Mouse (Mus musculus) effector memory CD4-positive, alpha-beta T cell, adult 7 months (primary cell): ENCODE results near the gene Abca15. TPM values are rescaled to one million over a fixed set of nuclear protein-coding genes. Genes with fewer than 3 reads are reported as not detected.

Source experiments
- polyA plus RNA-seq: library from polyadenylated mRNA; unstranded; fragments of 100-300 nt; shearing (Covaris generic); gene quantifications from one replicate; pipeline ENCODE4 v1.2.1, GENCODE M21; 2017

Gene Abca15
- not detected for polyA plus RNA-seq

GRCm38 (mm10) chr7:120328087-120328793, at the start of gene Abca15:
Gene Abca15, plus strand, starts transcription at chr7:120328670.

GRCm38 (mm10) chr7:120409447-120409846, 81.0 kb downstream of the Abca15 start, which contains the start of gene Abca16:
Gene Abca16, plus strand, starts transcription at chr7:120409647.

Other genes with a start within 250 kb of the Abca15 start
- gene Dnah3, start 233.4 kb upstream of the Abca15 start, polyA plus RNA-seq: 0.27 TPM
- gene Tmem159, start 226.3 kb upstream of the Abca15 start, polyA plus RNA-seq: 11.4 TPM
- gene Zp2, start 183.4 kb upstream of the Abca15 start, polyA plus RNA-seq: not detected
- gene Anks4b, start 154.8 kb upstream of the Abca15 start, polyA plus RNA-seq: not detected
- gene Crym, start 126.6 kb upstream of the Abca15 start, polyA plus RNA-seq: not detected
- gene Abca14, start 124.7 kb upstream of the Abca15 start, polyA plus RNA-seq: 0.18 TPM
- not detected for gene Abca16, start 81.0 kb downstream of the Abca15 start, polyA plus RNA-seq